Mouse (Mus musculus): ENCODE measurements around the gene Atn1.

Atn1 gene

DNA sequence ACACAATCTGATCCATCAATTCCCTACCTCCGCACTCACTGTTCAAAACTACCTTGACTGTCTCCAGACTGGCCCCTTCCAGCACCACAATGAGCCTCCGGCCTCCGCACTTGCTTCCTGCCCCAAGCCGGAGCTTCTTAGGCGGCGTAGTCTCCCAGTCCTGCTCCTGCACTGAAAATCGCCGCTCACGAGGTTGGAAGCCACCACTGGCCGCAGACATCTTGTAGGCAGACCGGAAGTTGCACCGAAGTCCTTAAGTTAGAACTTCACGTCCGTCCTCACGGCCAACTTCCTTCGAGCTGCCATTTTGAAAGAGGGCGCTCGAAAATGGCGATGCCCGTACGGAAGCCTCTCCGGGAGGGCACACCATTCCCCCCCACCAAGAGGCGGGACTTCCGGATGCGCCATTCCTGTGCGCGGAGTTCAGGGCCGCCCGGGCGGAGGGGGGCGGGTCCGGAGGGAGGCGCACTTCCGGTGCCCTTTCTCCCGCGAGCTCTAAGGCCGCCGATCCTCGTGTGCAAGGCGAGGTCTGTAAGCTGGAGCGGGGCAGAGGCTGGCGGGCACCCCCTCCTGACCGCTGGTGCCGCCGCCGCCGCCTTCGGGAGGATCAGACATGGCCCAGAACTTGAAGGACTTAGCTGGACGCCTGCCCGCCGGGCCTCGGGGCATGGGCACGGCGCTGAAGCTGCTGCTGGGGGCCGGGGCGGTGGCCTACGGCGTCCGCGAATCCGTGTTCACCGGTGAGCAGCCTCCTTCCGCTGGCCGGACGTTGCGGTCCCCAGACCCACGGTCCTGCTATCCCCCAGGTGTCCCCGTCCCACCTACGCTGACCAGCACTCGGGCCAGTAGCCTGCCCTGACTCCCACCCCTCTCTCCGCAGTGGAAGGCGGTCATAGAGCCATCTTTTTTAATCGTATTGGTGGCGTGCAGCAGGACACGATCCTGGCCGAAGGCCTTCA, 44.2 kb downstream of the Atn1 start, which contains the start of the genes Emg1 and Phb2:
Gene Emg1, minus strand, starts transcription at position 355 of the 959 bp plus-strand sequence.
Gene Phb2, plus strand, starts transcription at position 513 of the 959 bp plus-strand sequence.
- in situ Hi-C loops (cut with MboI, MseI): loop anchor here (5.0 kb wide), 1 partner anchor 50 kb away; no protein-coding TSS in a partner anchor

GRCm38 (mm10) chr6:124708289-124708889, 47.9 kb downstream of the Atn1 start:
- in situ Hi-C loops (cut with MboI, MseI): no loop called here

DNA sequence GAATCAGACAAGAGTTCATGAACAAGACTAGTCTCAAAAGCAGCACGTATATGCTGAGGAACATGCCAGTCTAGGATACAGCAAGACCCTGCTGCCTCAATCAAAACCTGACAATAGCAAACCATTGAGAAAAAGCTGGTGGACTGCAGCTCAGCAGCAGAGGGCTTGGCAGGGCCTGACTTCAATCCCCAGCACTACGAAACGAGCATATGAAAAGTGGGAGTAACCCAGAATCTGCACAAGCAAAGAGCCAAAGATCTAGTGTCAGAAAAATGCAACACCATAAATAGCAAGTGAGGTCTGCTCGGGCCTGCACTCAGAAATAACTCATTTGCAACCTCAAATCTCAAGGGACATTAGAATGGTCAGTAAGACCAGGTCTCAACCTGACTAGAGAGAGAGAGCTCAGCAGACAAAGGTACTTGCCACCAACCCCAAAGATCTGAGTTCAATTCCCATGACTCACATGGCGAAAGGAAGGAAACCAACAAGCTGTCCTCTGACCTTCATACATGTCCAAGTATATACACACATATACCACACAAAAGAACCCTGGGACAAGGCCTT, 50.2 kb downstream of the Atn1 start:
- in situ Hi-C loops (cut with MboI, MseI): no loop called here

DNA sequence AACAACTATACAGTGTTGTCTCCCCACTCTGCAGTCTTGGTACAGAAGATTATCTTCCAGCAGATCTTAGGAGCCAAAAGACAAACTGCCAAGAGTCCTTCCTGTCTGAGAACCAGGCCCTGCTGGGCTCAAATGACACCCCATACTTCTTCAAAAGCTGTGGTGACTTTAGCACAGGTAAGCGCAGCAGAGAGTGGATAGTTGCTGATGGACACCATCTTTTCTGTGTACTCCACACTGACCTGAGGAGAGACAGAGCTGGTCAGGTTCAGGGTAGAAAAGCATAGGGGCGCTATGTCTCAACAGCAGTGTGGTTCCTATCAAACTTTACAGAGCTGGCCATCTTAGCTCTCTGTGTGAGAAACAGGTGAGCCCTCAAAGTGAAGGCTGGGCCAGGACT, 51.9 kb downstream of the Atn1 start:
- in situ Hi-C loops (cut with MboI, MseI): no loop called here

GRCm38 (mm10) chr6:124703789-124704188, 52.5 kb downstream of the Atn1 start:
- in situ Hi-C loops (cut with MboI, MseI): no loop called here

- in situ Hi-C loops (cut with MboI, MseI): no loop called here
These were observed 53.6 kb downstream of the Atn1 start for GRCm38 (mm10) chr6:124702784-124703103.

DNA sequence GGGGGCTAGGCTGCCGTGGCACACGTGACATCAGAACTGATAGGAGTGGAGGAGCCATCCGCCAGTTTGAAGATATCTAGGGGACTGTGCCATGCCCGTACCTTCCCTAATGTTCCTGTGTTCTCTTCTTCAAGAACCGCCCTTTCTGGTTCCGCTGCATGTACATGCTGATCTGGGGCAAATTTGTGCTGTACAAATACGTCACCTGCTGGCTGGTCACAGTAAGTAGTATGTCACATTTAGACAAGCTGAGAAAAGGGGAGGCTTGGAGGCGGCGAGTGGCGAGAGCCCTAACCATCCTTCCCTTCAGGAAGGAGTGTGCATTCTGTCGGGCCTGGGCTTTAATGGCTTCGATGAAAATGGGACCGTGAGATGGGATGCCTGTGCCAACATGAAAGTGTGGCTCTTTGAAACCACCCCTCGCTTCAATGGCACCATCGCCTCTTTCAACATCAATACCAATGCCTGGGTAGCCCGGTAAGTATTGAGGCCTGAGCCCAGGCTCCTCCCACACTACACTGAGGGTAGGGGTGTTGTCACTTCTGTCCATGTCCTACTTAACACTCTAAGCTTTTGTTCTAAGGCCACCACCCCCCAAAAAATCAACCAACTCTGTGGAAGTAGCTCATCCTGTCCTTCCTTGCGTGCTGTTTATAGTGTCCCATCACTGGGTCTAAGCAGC, 54.1 kb downstream of the Atn1 start:
- in situ Hi-C loops (cut with MboI, MseI): no loop called here

GRCm38 (mm10) chr6:124701338-124701737, 55.0 kb downstream of the Atn1 start:
- in situ Hi-C loops (cut with MboI, MseI): no loop called here

DNA sequence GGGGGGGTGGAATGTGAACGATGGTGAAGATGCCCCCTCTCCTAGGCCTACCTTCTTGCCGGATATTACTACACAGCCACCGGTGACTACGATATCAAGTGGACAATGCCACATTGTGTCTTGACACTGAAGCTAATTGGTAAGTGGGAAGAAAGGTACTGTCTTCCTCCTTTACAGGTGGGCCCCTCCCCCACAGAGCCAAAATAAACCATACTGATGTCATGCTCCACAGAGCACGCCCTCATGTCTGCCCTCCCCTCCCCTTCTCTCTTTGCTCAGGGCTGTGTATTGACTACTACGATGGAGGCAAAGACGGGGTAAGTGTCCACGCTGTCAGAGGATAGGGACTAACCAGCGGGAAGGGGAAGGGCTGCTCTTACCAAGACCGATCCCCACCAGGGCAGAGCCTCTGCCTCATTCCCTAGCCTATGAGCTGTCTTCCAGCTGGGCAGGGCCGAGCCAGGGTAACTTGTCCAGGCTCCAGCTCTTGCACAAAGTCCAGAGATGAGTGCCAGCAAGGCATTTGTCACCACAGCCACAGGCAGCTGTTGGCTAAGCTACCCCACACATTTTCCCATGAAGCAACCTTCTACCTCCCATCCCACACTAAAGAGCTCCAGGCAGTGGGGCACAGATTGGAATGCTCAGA, 56.2 kb downstream of the Atn1 start:
- in situ Hi-C loops (cut with MboI, MseI): no loop called here

DNA sequence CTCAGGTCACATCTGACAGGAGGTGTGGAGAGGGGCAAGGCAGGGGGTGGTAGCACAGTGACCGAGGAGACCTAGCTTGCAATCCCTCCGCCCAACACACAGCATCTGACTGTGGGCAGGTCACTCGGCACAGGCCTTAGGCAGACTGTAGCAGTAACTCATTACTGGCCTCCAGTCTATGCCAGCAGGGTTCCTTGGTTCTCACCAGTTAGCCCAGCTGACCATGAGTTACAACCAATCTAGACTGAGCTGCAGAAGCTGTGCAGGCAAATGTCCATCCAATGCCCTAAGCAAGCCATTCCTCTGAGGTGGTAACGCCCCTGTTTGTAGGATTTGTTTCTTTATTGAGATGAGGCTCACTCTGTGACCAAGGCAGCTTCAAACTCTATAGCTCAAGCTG, 57.0 kb downstream of the Atn1 start:
- in situ Hi-C loops (cut with MboI, MseI): no loop called here

DNA sequence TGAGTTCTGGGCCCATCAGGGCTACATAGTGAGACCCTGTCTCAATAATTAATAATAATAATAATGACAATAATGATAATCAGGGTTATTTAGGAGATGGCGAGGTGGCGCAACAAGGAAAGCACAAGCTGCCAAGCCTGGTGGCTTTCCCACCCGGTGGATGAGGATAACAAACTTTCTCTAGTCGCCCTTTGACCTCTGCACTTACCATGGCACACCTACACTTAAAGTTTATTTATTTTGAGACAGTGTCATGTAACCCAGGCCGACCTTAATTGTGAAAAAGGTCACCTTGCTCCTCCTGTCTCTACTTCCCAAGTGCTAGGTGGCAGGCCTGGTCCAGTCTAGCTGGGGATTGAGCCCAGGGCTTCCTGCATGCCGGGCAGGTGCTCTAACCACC, 57.6 kb downstream of the Atn1 start:
- in situ Hi-C loops (cut with MboI, MseI): no loop called here

DNA sequence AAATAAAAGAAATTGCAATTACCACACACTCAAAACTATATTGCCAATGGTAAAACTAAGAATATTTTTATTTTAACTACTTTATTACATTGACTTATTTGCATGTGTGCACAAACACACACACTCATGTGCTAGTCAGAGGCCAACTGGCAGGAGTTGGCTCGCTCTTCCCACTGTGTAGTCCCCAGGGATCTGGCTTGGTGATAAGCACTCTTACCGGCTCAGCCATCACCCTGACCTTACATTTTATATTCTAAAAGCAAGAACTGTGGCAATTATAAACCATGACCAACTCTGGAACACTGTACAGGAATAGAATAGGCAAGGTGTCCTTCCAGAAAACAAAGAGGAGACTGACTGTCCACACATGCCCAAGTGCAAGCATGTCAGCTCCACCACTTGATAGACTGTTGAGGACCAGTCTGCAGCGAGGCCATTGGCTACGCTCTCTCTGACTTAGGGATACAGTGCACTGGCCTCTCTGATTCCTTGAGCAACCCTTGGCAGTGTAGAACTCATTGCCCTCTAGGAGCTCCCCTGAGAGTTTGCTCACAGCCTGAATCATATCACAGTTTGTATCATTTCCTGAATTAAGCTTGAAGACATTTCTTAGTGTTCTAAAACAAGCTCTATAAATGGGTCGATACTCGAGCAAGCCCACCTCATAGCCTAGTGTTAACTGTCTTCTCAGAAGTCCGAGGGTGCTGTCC, 59.7 kb downstream of the Atn1 start:
- in situ Hi-C loops (cut with MboI, MseI): no loop called here

- in situ Hi-C loops (cut with MboI, MseI): no loop called here
These were observed 62.0 kb downstream of the Atn1 start for GRCm38 (mm10) chr6:124694166-124694955.

GRCm38 (mm10) chr6:124693243-124693981, 62.9 kb downstream of the Atn1 start:
- in situ Hi-C loops (cut with MboI, MseI): no loop called here

Data from T-helper 2 cell (primary cell).